Mouse (Mus musculus) hindbrain, embryonic 12.5 days (tissue): ENCODE measurements around the gene 1600002K03Rik. TPM values are rescaled to one million over a fixed set of nuclear protein-coding genes. Genes with fewer than 3 reads are reported as not detected.

Source experiments
- ATAC-seq: fragments of 200-750 bp; cut with Nextera tagmentation; 2 replicates; pipeline ENCODE4 v1.8.0; 2017; ENCODE audit warnings: moderate TSS enrichment; ENCODE audit not compliant: low FRiP score
- H3K27ac ChIP-seq: fragments of 300-500 bp; sonication (generic); 2 replicates; pipeline ENCODE4 v1.5.1; 2016; ENCODE audit warnings: mild to moderate bottlenecking
- H3K27me3 ChIP-seq: fragments of 300-500 bp; sonication (generic); 2 replicates; pipeline ENCODE4 v1.6.1; 2016; ENCODE audit warnings: mild to moderate bottlenecking
- H3K36me3 ChIP-seq: fragments of 300-500 bp; sonication (generic); 2 replicates; pipeline ENCODE4 v1.6.1; 2016; ENCODE audit warnings: mild to moderate bottlenecking
- H3K4me1 ChIP-seq: fragments of 300-500 bp; sonication (generic); 2 replicates; pipeline ENCODE4 v1.6.1; 2016
- H3K4me2 ChIP-seq: fragments of 300-500 bp; sonication (generic); replicated peaks from 2 replicates; pipeline ENCODE4 v1.6.1; 2016; ENCODE audit warnings: mild to moderate bottlenecking
- H3K4me3 ChIP-seq: fragments of 300-500 bp; sonication (generic); 2 replicates; pipeline ENCODE4 v1.5.1; 2016; ENCODE audit warnings: mild to moderate bottlenecking
- H3K9ac ChIP-seq: fragments of 300-500 bp; sonication (generic); 2 replicates; pipeline ENCODE4 v1.6.1; 2016; ENCODE audit warnings: mild to moderate bottlenecking, moderate library complexity
- H3K9me3 ChIP-seq: fragments of 300-500 bp; sonication (generic); replicated peaks from 2 replicates; pipeline ENCODE4 v1.6.1; 2016; ENCODE audit warnings: mild to moderate bottlenecking
- WGBS: fragments of 180-500 bp; shearing (Covaris S2); methylation state at CpG from one replicate; pipeline ENCODE4 v1.1.7; 2016; 5-methylcytosine and 5-hydroxymethylcytosine counted together
- polyA plus RNA-seq: library from polyadenylated mRNA; unstranded; fragments of >200 nt; fragmentation: Nextera tagmentation; extraction: Ambion mirVana; gene quantifications from 2 replicates; pipeline ENCODE4 v1.2.1, GENCODE M21; 2016

The 1600002K03Rik gene
- polyA plus RNA-seq, 1 experiment from 2014 or later: 13.3 TPM

DNA sequence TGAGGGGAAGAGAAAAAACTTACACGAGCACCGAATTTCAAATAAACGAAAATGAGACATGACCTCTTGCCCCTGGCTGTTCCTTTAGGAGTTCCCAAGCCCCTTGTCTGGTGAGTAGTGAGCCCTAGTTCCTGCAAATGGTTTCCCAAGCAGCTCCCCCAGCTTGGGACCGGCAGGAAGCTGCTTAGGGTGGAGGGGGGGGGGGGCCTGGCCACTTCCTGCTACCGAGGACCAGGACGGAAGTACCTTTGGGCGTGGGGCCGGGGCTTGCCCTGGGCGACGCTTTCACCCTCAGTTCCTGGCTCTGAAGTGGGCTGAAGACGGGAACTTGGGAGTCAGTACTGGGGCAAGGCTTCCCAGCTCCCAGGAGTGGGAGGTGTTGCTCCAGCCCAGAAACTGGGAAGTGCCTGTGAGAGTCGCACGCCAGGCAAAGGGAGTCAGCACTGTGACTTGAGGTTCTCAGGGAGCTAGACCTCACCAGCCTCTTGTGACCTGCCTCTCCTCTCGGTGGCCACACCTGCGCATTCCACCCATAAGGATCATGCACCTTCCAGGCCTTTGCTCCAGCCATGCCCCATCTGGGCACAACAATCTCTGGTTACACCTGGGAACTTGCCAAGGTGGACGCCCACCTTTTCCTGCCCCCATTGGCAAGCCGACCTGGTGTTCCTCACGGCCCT, 14.3 kb upstream of the 1600002K03Rik start:
- Histone ChIP-seq H3K9ac (0 out of 2 replicates have a peak overlapping the region, but pooled peaks have one; percentile 48), H3K27ac (peak overlapping the region; percentile 91), H3K4me3 (peak overlapping the region; percentile 41), H3K4me2 (peak overlapping the region; percentile 63; the same call in 1 of the 2 replicates), H3K27me3 (no peaks in the 10 kb centered on the region), H3K36me3 (peaks cover 42% of the 10 kb centered on the region), H3K4me1 (peaks cover 86% of the 10 kb centered on the region), H3K9me3 (no peaks in the 10 kb centered on the region)
- WGBS: 12% methylated on average over 18 of the region's 18 CpGs
- no peak; the same call in 1 of the 2 replicates for ATAC-seq

DNA sequence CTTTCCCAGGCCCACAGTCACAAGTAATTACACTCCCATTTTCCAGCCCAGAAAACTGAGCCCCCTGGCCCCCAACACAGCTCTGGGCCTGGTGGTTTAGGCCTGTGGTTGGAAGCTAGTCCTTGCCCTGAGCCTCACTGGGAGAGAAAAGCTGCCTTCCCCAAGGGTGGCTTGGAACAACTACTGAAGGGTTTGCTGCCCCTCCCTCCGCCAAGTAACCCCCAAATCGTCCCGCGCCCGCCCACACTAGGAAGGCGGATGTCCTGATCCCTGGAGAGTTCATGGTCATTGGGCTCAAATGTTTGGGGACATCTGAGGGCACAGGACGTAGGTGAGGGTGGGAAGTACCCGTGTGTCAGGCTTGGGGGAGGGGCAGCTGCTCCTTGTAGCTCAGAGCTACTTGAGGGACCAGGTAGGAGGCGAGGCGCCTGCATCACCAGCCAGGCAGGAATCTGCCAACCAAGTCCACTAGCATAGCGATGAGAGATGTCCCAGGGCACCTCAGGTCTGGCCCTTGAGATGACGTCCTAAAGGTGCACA, 13.7 kb upstream of the 1600002K03Rik start:
- ATAC-seq: peak; percentile 2; the same call in 1 of the 2 replicates
- WGBS: 11% methylated on average over 12 of the region's 12 CpGs
- Histone ChIP-seq H3K27ac (peak overlapping the region; percentile 91), H3K4me1 (peaks cover 82% of the 10 kb centered on the region), H3K36me3 (peaks cover 36% of the 10 kb centered on the region), H3K9me3 (no peaks in the 10 kb centered on the region), H3K4me3 (peak overlapping the region; percentile 41), H3K9ac (peak overlapping the region; percentile 48; the same call in 1 of the 2 replicates), H3K4me2 (peak overlapping the region; percentile 63), H3K27me3 (no peaks in the 10 kb centered on the region)

- Histone ChIP-seq H3K4me1 (peaks cover 82% of the 10 kb centered on the region), H3K9ac (peak overlapping the region; percentile 48), H3K9me3 (no peaks in the 10 kb centered on the region), H3K36me3 (peaks cover 29% of the 10 kb centered on the region), H3K27ac (peak overlapping the region; percentile 91), H3K4me3 (peak overlapping the region; percentile 41), H3K27me3 (no peaks in the 10 kb centered on the region), H3K4me2 (peak overlapping the region; percentile 63)
- WGBS: under 1% methylated on average over 55 of the region's 55 CpGs
- peak; percentile 86 for ATAC-seq
Measured at GRCm38 (mm10) chr10:80159561-80160454, 12.9 kb upstream of the 1600002K03Rik start.

GRCm38 (mm10) chr10:80160455-80161371, 12.0 kb upstream of the 1600002K03Rik start:
- H3K27me3 ChIP-seq: no peaks in the 10 kb centered on the region
- H3K4me3 ChIP-seq: peak overlapping the region; percentile 41
- H3K4me1 ChIP-seq: peaks cover 81% of the 10 kb centered on the region
- peak overlapping the region; percentile 53 for H3K9ac ChIP-seq
- peaks cover 20% of the 10 kb centered on the region for H3K36me3 ChIP-seq
- ATAC-seq: no peak
- no peaks in the 10 kb centered on the region for H3K9me3 ChIP-seq
- H3K4me2 ChIP-seq: peak overlapping the region; percentile 63
- peak overlapping the region; percentile 91 for H3K27ac ChIP-seq
- 2% methylated on average over 33 of the region's 33 CpGs for WGBS

DNA sequence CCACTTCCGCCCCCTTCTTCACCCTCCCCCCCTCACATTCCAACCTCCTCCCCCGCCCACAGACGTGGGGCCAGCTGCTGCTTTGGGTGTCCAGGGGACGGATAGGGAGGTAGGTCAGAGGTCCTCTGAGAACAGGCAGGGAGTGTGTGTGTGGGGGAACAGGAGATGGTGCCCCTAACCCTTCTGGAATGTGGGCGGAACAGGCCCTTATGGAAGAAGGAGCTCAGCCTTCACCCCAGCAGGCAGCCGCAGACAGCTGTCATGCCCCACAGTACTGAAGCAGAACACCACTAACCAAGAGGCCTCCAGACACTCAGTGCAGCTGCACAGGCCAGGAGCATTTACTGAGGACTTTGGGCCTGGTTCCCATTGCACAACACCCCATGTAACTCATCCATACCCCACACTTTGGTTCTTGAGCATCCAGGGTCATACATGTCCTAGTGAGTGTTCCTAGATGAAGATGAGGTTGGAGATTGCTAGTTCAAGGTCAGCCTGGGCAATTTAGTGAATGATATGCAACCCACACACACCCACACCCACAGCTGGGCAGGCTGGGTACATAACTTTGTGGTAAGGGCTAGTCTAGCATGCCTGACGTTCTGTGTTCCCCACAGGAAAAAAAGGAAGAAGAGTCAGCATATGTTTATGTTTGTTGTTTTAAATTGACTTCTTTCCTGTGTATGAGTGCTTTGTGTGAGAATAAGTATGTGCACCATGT, 11.1 kb upstream of the 1600002K03Rik start:
- 6% methylated on average over 7 of the region's 7 CpGs for WGBS
- Histone ChIP-seq H3K4me1 (peaks cover 77% of the 10 kb centered on the region), H3K9me3 (no peaks in the 10 kb centered on the region), H3K4me3 (peak overlapping the region; percentile 21; the same call in 1 of the 2 replicates), H3K27ac (peak overlapping the region; percentile 91), H3K36me3 (peaks cover 10% of the 10 kb centered on the region), H3K27me3 (no peaks in the 10 kb centered on the region), H3K9ac (no peak overlapping the region), H3K4me2 (peak overlapping the region; percentile 63)
- ATAC-seq: no peak

DNA sequence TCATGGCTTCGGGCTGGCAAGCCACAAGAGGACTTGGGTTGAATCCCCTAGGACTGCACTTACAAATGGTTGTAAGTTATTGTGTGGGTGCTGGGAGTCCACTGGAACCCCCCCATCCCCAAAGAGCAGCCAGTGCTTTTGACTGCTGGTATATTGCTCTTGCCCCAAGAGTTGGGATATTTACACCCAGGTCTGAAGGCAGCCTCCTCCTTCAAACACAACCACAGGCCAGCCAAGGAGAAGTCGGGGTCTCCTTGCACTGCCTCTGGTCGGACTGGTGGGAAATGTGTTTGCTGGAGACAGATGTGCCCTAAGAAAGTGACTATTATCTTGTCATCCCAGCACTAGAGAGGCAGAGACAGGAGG, 10.5 kb upstream of the 1600002K03Rik start:
- no peak for ATAC-seq
- 78% methylated on average over 3 of the region's 3 CpGs for WGBS
- Histone ChIP-seq H3K27ac (peak overlapping the region; percentile 91; the same call in 1 of the 2 replicates), H3K4me1 (peaks cover 76% of the 10 kb centered on the region), H3K36me3 (peaks cover 5% of the 10 kb centered on the region), H3K9ac (no peak overlapping the region), H3K9me3 (no peaks in the 10 kb centered on the region), H3K27me3 (no peaks in the 10 kb centered on the region), H3K4me2 (no peak overlapping the region), H3K4me3 (no peak overlapping the region)

DNA sequence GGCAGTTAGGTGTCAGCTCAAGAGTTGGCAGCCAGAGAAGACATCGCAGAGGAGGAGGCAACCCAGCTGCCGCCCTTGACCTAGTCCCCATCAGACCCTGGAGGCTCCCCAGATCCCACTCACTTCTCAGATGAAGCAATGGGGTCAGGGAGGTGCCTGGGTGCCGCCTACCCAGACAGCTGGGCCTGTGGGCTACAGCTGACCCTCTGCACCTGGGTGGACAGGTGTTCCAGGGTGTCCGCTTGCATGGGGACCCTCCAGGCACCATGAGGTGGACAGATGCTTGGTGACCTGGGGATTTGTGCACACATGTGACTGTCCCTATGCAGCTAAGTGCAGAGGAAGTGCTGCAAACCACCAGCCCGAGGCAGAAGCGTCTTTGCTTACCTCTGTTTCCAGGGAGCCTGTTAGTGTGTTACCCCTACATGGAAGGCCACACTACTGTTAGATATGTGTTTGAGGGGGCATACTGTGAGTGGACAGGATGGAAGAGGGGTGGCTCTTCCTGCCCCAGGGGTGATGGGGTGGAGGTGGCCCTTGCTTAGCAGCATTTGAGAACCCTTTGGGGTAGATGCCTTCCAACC, 9.9 kb upstream of the 1600002K03Rik start:
- no peak for ATAC-seq
- no peaks in the 10 kb centered on the region for H3K36me3 ChIP-seq
- WGBS: 72% methylated on average over 6 of the region's 6 CpGs
- H3K4me3 ChIP-seq: no peak overlapping the region
- H3K4me2 ChIP-seq: no peak overlapping the region
- H3K9me3 ChIP-seq: no peaks in the 10 kb centered on the region
- H3K9ac ChIP-seq: 0 out of 2 replicates have a peak overlapping the region, but pooled peaks have one; percentile 27
- H3K27me3 ChIP-seq: no peaks in the 10 kb centered on the region
- no peak overlapping the region for H3K27ac ChIP-seq
- H3K4me1 ChIP-seq: peaks cover 71% of the 10 kb centered on the region

GRCm38 (mm10) chr10:80163721-80164120, 9.0 kb upstream of the 1600002K03Rik start:
- H3K4me2 ChIP-seq: peak overlapping the region; percentile 80; the same call in 1 of the 2 replicates
- no peak for ATAC-seq

GRCm38 (mm10) chr10:80164161-80164997, 8.4 kb upstream of the 1600002K03Rik start:
- WGBS: 9% methylated on average over 44 of the region's 44 CpGs
- peaks cover 67% of the 10 kb centered on the region for H3K4me1 ChIP-seq
- peak overlapping the region; percentile 88 for H3K27ac ChIP-seq
- H3K9ac ChIP-seq: peak overlapping the region; percentile 72
- no peaks in the 10 kb centered on the region for H3K9me3 ChIP-seq
- peak overlapping the region; percentile 80 for H3K4me2 ChIP-seq
- H3K4me3 ChIP-seq: peak overlapping the region; percentile 35
- H3K27me3 ChIP-seq: no peaks in the 10 kb centered on the region
- peaks cover 4% of the 10 kb centered on the region; the same call in 1 of the 2 replicates for H3K36me3 ChIP-seq
- no peak for ATAC-seq

More at GRCm38 (mm10) chr10:80163721-80164120, 9.0 kb upstream of the 1600002K03Rik start:
- H3K27ac ChIP-seq: no peak overlapping the region
- H3K27me3 ChIP-seq: no peaks in the 10 kb centered on the region
- WGBS: 73% methylated on average over 8 of the region's 8 CpGs
- 0 out of 2 replicates have a peak overlapping the region, but pooled peaks have one; percentile 72 for H3K9ac ChIP-seq
- no peaks in the 10 kb centered on the region for H3K36me3 ChIP-seq
- H3K4me1 ChIP-seq: peaks cover 67% of the 10 kb centered on the region
- peak overlapping the region; percentile 0; the same call in 1 of the 2 replicates for H3K4me3 ChIP-seq
- H3K9me3 ChIP-seq: no peaks in the 10 kb centered on the region

GRCm38 (mm10) chr10:80164998-80165344, 7.8 kb upstream of the 1600002K03Rik start:
- Histone ChIP-seq H3K4me1 (peaks cover 69% of the 10 kb centered on the region), H3K9me3 (no peaks in the 10 kb centered on the region), H3K9ac (peak overlapping the region; percentile 72), H3K27me3 (no peaks in the 10 kb centered on the region), H3K36me3 (peaks cover 8% of the 10 kb centered on the region), H3K4me2 (peak overlapping the region; percentile 80), H3K27ac (peak overlapping the region; percentile 88), H3K4me3 (peak overlapping the region; percentile 35)
- under 1% methylated on average over 17 of the region's 17 CpGs for WGBS
- peak; percentile 21 for ATAC-seq
